Mouse (Mus musculus): Measurements from ENCODE around the gene Abr.

GRCm38 (mm10) chr11:76493811-76494274 lies 128.3 kb downstream of the Abr start:
- TF ChIP-seq CTCF (IDR thresholded peaks at IDR 0.05; ENCODE audit: low read depth, low read length) (no peak), POLR2A (IDR thresholded peaks at IDR 0.05; ENCODE audit: borderline replicate concordance, low read depth, low read length) (no peak)

Measured in bone marrow macrophage, adult 2 months (primary cell).